Mouse (Mus musculus) cerebellum, adult 2 months (tissue): ENCODE measurements around the gene Wdr45. TPM values are rescaled to one million over a fixed set of nuclear protein-coding genes. Genes with fewer than 3 reads are reported as not detected.
A peak's percentile ranks its signal among the peaks of the same experiment; 100 is the strongest.

Source experiments
- DNase-seq, 2 experiments: peaks; one replicate each; pipeline ENCODE4 v3.0.0; 2021
- H3K27ac ChIP-seq: fragments of 200-500 bp; 2 replicates; pipeline ENCODE4 v1.5.1; 2012; ENCODE audit warnings: low read length, control low read depth, inconsistent platforms; ENCODE audit not compliant: insufficient read depth
- H3K27me3 ChIP-seq: fragments of 200-500 bp; 2 replicates; pipeline ENCODE4 v1.6.1; 2012; ENCODE audit warnings: inconsistent platforms, mild to moderate bottlenecking, low read length, moderate library complexity; ENCODE audit not compliant: control insufficient read depth, insufficient read depth
- H3K4me1 ChIP-seq: fragments of 200-500 bp; 2 replicates; pipeline ENCODE4 v1.6.1; 2011; ENCODE audit warnings: low read length; ENCODE audit not compliant: control insufficient read depth, insufficient read depth
- H3K4me3 ChIP-seq: fragments of 200-500 bp; replicated peaks from 2 replicates; pipeline ENCODE3; 2011; ENCODE audit warnings: mild to moderate bottlenecking, low read depth, low read length, control low read depth; ENCODE audit not compliant: insufficient read depth
- CTCF ChIP-seq: fragments of 200-500 bp; IDR thresholded peaks from 2 replicates; pipeline ENCODE4 v1.5.1; 2011; ENCODE audit warnings: low read depth, mild to moderate bottlenecking, control low read depth, low read length, moderate library complexity, borderline replicate concordance; ENCODE audit not compliant: insufficient read depth
- POLR2A ChIP-seq: fragments of 200-500 bp; IDR thresholded peaks from 2 replicates; pipeline ENCODE4 v1.6.1; 2011; ENCODE audit warnings: low read length, control low read depth, borderline replicate concordance; ENCODE audit not compliant: insufficient read depth
- WGBS: fragments of 180-500 bp; shearing (Covaris S2); methylation state at CpG from one replicate; pipeline ENCODE4 v1.1.7; 2018; 5-methylcytosine and 5-hydroxymethylcytosine counted together
- polyA plus RNA-seq: library from polyadenylated mRNA; depleted of rRNA; stranded (reverse); fragments of >200 nt; gene quantifications from 2 replicates; pipeline ENCODE4 v1.2.3, GENCODE M21; 2012

The Wdr45 gene
- polyA plus RNA-seq, 1 experiment, result 81.8 TPM

DNA sequence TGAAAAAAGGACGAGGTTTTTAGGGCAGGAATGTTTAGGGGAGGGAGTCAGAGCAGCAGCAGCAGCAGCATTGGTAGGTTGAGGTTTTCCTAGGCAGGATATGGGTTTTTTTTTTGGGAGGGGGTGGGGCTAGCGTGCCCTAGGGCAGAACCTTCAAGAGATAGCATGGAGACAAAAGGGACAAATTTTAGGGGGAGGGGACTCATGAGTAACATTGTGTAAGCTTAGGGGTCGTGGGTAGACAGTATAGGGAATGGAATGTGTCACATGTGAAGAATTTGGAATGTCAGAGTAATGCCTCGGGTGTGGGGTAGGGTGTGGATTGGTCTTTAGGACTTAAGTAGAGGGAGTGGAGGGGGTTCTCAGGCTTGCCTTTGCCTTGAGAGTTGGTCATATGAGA, 8.6 kb downstream of the Wdr45 start:
- H3K4me1 ChIP-seq, result no peaks in the 10 kb centered on the region
- TF ChIP-seq POLR2A, result no peak
- TF ChIP-seq CTCF, result no peak
- 24% methylated on average over 4 of the region's 4 CpGs for WGBS
- H3K27me3 ChIP-seq, result no peaks in the 10 kb centered on the region
- H3K27ac ChIP-seq, result no peak overlapping the region
- no peak for DNase-seq
- peak overlapping the region; percentile 100 for H3K4me3 ChIP-seq

- no peak overlapping the region for H3K4me3 ChIP-seq
- H3K27ac ChIP-seq, result no peak overlapping the region
- 87% methylated on average over 7 of the region's 7 CpGs for WGBS
- no peaks in the 10 kb centered on the region for H3K27me3 ChIP-seq
- DNase-seq, result no peak
- no peaks in the 10 kb centered on the region for H3K4me1 ChIP-seq
- TF ChIP-seq CTCF, result no peak
- TF ChIP-seq POLR2A, result no peak
Observed at GRCm38 (mm10) chrX:7724135-7724534, 10.0 kb downstream of the Wdr45 start.

- Histone ChIP-seq H3K27me3 (no peaks in the 10 kb centered on the region), H3K4me1 (no peaks in the 10 kb centered on the region), H3K4me3 (no peak overlapping the region), H3K27ac (no peak overlapping the region)
- DNase-seq, result no peak
- 86% methylated on average over 11 of the region's 12 CpGs for WGBS
- TF ChIP-seq POLR2A (no peak), CTCF (no peak)
Observed at GRCm38 (mm10) chrX:7725841-7726240, 11.7 kb downstream of the Wdr45 start.

DNA sequence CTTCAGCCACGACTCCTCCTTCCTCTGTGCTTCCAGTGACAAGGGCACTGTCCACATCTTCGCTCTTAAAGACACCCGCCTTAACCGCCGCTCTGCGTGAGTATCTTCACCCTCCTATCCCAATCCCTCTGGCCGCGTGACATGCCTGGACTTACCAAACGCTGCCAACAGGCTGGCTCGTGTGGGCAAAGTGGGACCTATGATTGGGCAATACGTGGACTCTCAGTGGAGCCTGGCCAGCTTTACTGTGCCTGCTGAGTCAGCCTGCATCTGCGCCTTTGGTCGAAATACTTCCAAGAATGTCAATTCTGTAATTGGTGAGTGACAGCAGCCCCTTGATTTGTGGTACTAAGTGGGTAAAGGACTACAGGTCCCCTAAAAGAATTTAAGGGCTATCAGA, 13.0 kb downstream of the Wdr45 start:
- H3K27ac ChIP-seq, result no peak overlapping the region
- no peaks in the 10 kb centered on the region for H3K4me1 ChIP-seq
- H3K4me3 ChIP-seq, result no peak overlapping the region
- TF ChIP-seq POLR2A (no peak), CTCF (no peak)
- WGBS, result 81% methylated on average over 13 of the region's 13 CpGs
- DNase-seq, result no peak
- no peaks in the 10 kb centered on the region for H3K27me3 ChIP-seq

GRCm38 (mm10) chrX:7728215-7728921, 14.2 kb downstream of the Wdr45 start, which contains the start of gene Praf2:
TSS of gene Praf2 (plus strand) at chrX:7728439.
- TF ChIP-seq POLR2A (peak; percentile 44; the same call in 1 of the 2 replicates), CTCF (no peak)
- 7% methylated on average over 42 of the region's 42 CpGs for WGBS
- peak; percentile 80 to 86 for DNase-seq
- no peak within 1 kb of the TSS for H3K27ac ChIP-seq
- no peaks in the 10 kb centered on the region for H3K27me3 ChIP-seq
- H3K4me3 ChIP-seq, result peak within 1 kb of the TSS; percentile 71
- H3K4me1 ChIP-seq, result no peaks in the 10 kb centered on the region

DNA sequence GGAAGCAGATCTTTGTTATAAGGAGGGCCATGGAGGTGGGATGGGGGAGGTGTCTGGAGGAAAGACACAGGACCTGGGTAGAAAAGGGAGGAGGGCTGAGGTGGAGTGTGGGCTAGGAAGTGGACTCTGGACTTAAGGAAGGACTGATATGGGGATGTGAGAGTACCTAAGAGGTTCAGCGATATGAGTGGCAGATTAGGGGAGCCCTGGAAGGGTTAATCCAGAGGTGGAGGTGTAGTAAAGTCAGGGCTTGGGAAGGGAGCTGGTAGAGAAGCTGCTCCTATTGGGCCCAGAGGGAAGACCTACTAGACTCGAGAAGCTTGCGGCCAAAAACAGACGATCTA, 14.8 kb downstream of the Wdr45 start:
- WGBS, result 10% methylated on average over 4 of the region's 4 CpGs
- DNase-seq, result no peak
- no peak overlapping the region for H3K27ac ChIP-seq
- no peaks in the 10 kb centered on the region for H3K4me1 ChIP-seq
- TF ChIP-seq CTCF (no peak), POLR2A (no peak)
- H3K27me3 ChIP-seq, result no peaks in the 10 kb centered on the region
- peak overlapping the region; percentile 71 for H3K4me3 ChIP-seq

DNA sequence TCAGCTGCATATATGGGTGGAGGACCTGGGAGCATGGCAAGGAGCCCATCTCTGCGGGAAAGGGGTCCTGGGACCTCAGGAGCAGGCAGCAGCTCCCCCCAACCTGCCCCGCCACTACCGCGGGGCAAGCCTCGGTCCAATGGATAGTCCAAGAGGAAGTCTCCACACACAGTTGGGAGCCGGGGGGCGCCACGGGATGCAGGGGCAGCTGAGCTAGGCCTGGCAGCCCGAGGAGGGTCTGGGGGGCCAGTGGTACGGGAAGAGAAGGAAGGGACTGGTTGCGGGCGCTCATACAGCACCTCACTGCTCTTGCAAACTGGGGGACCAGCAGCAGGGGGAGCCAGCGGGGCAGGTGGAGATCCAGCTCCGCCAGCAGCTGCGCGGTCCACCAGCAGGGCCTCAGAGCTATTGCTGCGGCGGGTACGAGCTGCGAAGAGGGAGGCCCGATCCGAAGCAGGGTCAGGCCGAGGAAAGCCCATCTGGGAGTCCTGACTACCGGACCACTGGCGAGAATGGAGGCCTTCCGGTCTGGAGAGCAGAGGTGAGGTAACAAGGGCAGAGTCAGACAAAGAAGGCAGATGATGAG, 19.5 kb downstream of the Wdr45 start:
- Histone ChIP-seq H3K27me3 (no peaks in the 10 kb centered on the region), H3K27ac (no peak overlapping the region), H3K4me3 (no peak overlapping the region), H3K4me1 (peaks cover 10% of the 10 kb centered on the region)
- peak; percentile 48 to 65 for DNase-seq
- WGBS, result 20% methylated on average over 26 of the region's 26 CpGs
- TF ChIP-seq CTCF, result peak; percentile 39; the same call in 1 of the 2 replicates
- no peak for TF ChIP-seq POLR2A

- TF ChIP-seq POLR2A (no peak), CTCF (no peak)
- DNase-seq, result peak; percentile 86 to 91
- Histone ChIP-seq H3K4me3 (peak overlapping the region; percentile 88), H3K27ac (peak overlapping the region; percentile 96), H3K27me3 (no peaks in the 10 kb centered on the region), H3K4me1 (peaks cover 9% of the 10 kb centered on the region)
- 32% methylated on average over 14 of the region's 14 CpGs for WGBS
Observed at GRCm38 (mm10) chrX:7739336-7740081, 25.4 kb downstream of the Wdr45 start.
